Mouse (Mus musculus) midbrain, embryonic 12.5 days (tissue): ENCODE results near the gene Olfr571. TPM values are rescaled to one million over a fixed set of nuclear protein-coding genes. Genes with fewer than 3 reads are reported as not detected.

Experiments used
- ATAC-seq: fragments of 200-750 bp; cut with Nextera tagmentation; 2 replicates; pipeline ENCODE4 v1.8.0; 2017; ENCODE audit warnings: low read depth, moderate TSS enrichment, moderate library complexity; ENCODE audit not compliant: low FRiP score
- H3K27ac ChIP-seq: fragments of 300-500 bp; sonication (generic); replicated peaks from 2 replicates; pipeline ENCODE4 v1.5.1; 2016; ENCODE audit warnings: mild to moderate bottlenecking
- H3K27me3 ChIP-seq: fragments of 300-500 bp; sonication (generic); 2 replicates; pipeline ENCODE4 v1.6.1; 2016; ENCODE audit warnings: mild to moderate bottlenecking
- H3K36me3 ChIP-seq: fragments of 300-500 bp; sonication (generic); 2 replicates; pipeline ENCODE4 v1.6.1; 2016
- H3K4me1 ChIP-seq: fragments of 300-500 bp; sonication (generic); 2 replicates; pipeline ENCODE4 v1.6.1; 2016
- H3K4me2 ChIP-seq: fragments of 300-500 bp; sonication (generic); replicated peaks from 2 replicates; pipeline ENCODE4 v1.6.1; 2016; ENCODE audit warnings: mild to moderate bottlenecking, moderate library complexity
- H3K4me3 ChIP-seq: fragments of 300-500 bp; sonication (generic); 2 replicates; pipeline ENCODE4 v1.5.1; 2016; ENCODE audit warnings: mild to moderate bottlenecking
- H3K9ac ChIP-seq: fragments of 300-500 bp; sonication (generic); replicated peaks from 2 replicates; pipeline ENCODE4 v1.6.1; 2016; ENCODE audit warnings: mild to moderate bottlenecking, moderate library complexity
- H3K9me3 ChIP-seq: fragments of 300-500 bp; sonication (generic); 2 replicates; pipeline ENCODE4 v1.6.1; 2016; ENCODE audit warnings: mild to moderate bottlenecking
- WGBS: fragments of 180-500 bp; shearing (Covaris S2); methylation state at CpG from one replicate; pipeline ENCODE4 v1.1.7; 2016; 5-methylcytosine and 5-hydroxymethylcytosine counted together
- polyA plus RNA-seq: library from polyadenylated mRNA; unstranded; fragments of >200 nt; fragmentation: Nextera tagmentation; extraction: Ambion mirVana; gene quantifications from 2 replicates; pipeline ENCODE4 v1.2.1, GENCODE M21; 2016

The Olfr571 gene
- polyA plus RNA-seq, 1 experiment from 2014 or later, result not detected

- Histone ChIP-seq H3K4me3 (no peak overlapping the region), H3K9me3 (no peaks in the 10 kb centered on the region), H3K9ac (no peak overlapping the region), H3K4me1 (no peaks in the 10 kb centered on the region), H3K4me2 (no peak overlapping the region), H3K27ac (no peak overlapping the region), H3K27me3 (no peaks in the 10 kb centered on the region), H3K36me3 (no peaks in the 10 kb centered on the region)
- no peak for ATAC-seq
- 59% methylated on average over 1 of the region's 1 CpGs for WGBS
Measured at GRCm38 (mm10) chr7:102915261-102915660, 2.1 kb downstream of the Olfr571 start.

GRCm38 (mm10) chr7:102890782-102891181, 26.6 kb downstream of the Olfr571 start, which contains the start of gene Olfr569:
Olfr569 (minus strand) TSS chr7:102890882.
- no peak within 1 kb of the TSS for H3K4me2 ChIP-seq
- no peaks in the 10 kb centered on the region for H3K27me3 ChIP-seq
- H3K4me1 ChIP-seq, result no peaks in the 10 kb centered on the region
- no peak within 1 kb of the TSS for H3K27ac ChIP-seq
- H3K9me3 ChIP-seq, result no peaks in the 10 kb centered on the region
- 80% methylated on average over 3 of the region's 3 CpGs for WGBS
- ATAC-seq, result no peak
- H3K9ac ChIP-seq, result no peak within 1 kb of the TSS
- H3K4me3 ChIP-seq, result no peak within 1 kb of the TSS
- no peaks in the 10 kb centered on the region for H3K36me3 ChIP-seq

- H3K9ac ChIP-seq, result no peak within 1 kb of the TSS
- H3K4me1 ChIP-seq, result no peaks in the 10 kb centered on the region
- H3K9me3 ChIP-seq, result no peaks in the 10 kb centered on the region
- H3K27me3 ChIP-seq, result no peaks in the 10 kb centered on the region
- H3K4me2 ChIP-seq, result no peak within 1 kb of the TSS
- H3K36me3 ChIP-seq, result no peaks in the 10 kb centered on the region
- no peak for ATAC-seq
- H3K27ac ChIP-seq, result no peak within 1 kb of the TSS
- no peak within 1 kb of the TSS for H3K4me3 ChIP-seq
Measured at GRCm38 (mm10) chr7:102876822-102877221, 40.5 kb downstream of the Olfr571 start, which contains the start of gene Olfr568. Olfr568 (plus strand) TSS chr7:102877122.

GRCm38 (mm10) chr7:102858665-102859064, 58.7 kb downstream of the Olfr571 start, which contains the start of gene Olfr566:
Olfr566 (minus strand) TSS chr7:102858765.
- Histone ChIP-seq H3K36me3 (no peaks in the 10 kb centered on the region), H3K4me3 (no peak within 1 kb of the TSS), H3K4me1 (no peaks in the 10 kb centered on the region), H3K9me3 (no peaks in the 10 kb centered on the region), H3K27me3 (no peaks in the 10 kb centered on the region), H3K27ac (no peak within 1 kb of the TSS), H3K9ac (no peak within 1 kb of the TSS), H3K4me2 (no peak within 1 kb of the TSS)
- WGBS, result 73% methylated on average over 1 of the region's 1 CpGs
- ATAC-seq, result no peak

- Histone ChIP-seq H3K4me2 (no peak overlapping the region), H3K4me1 (no peaks in the 10 kb centered on the region), H3K9ac (no peak overlapping the region), H3K36me3 (no peaks in the 10 kb centered on the region), H3K4me3 (no peak overlapping the region), H3K9me3 (no peaks in the 10 kb centered on the region), H3K27ac (no peak overlapping the region), H3K27me3 (no peaks in the 10 kb centered on the region)
- no peak for ATAC-seq
Measured at GRCm38 (mm10) chr7:102855807-102856206, 61.5 kb downstream of the Olfr571 start.

Other genes with a start within 250 kb of the Olfr571 start
- 9.5 and 9.6 TPM in 2 replicates for gene Trim68, start 230.2 kb downstream of the Olfr571 start, polyA plus RNA-seq
- not detected in 2 replicates for gene Olfr557, start 221.6 kb downstream of the Olfr571 start, polyA plus RNA-seq
- not detected in 2 replicates for gene Olfr558, start 215.3 kb downstream of the Olfr571 start, polyA plus RNA-seq
- gene Olfr33, start 198.5 kb downstream of the Olfr571 start, polyA plus RNA-seq, result not detected in 2 replicates
- gene Olfr559, start 190.0 kb downstream of the Olfr571 start, polyA plus RNA-seq, result not detected in 2 replicates
- gene Olfr560, start 158.2 kb downstream of the Olfr571 start, polyA plus RNA-seq, result not detected in 2 replicates
- not detected in 2 replicates for gene Olfr78, start 158.1 kb downstream of the Olfr571 start, polyA plus RNA-seq
- gene Olfr561, start 146.3 kb downstream of the Olfr571 start, polyA plus RNA-seq, result not detected in 2 replicates
- gene Olfr564, start 114.1 kb downstream of the Olfr571 start, polyA plus RNA-seq, result not detected in 2 replicates
- gene Olfr566, start 58.8 kb downstream of the Olfr571 start, polyA plus RNA-seq, result not detected in 2 replicates
- not detected in 2 replicates for gene Olfr568, start 40.4 kb downstream of the Olfr571 start, polyA plus RNA-seq
- not detected in 2 replicates for gene Olfr569, start 26.7 kb downstream of the Olfr571 start, polyA plus RNA-seq
- not detected in 2 replicates for gene Olfr570, start 23.0 kb downstream of the Olfr571 start, polyA plus RNA-seq
- gene Olfr572, start 6.9 kb upstream of the Olfr571 start, polyA plus RNA-seq, result not detected in 2 replicates
- gene Olfr573-ps1, start 25.0 kb upstream of the Olfr571 start, polyA plus RNA-seq, result not detected in 2 replicates
- gene Olfr574, start 30.9 kb upstream of the Olfr571 start, polyA plus RNA-seq, result not detected in 2 replicates
- gene Olfr575, start 41.2 kb upstream of the Olfr571 start, polyA plus RNA-seq, result not detected in 2 replicates
- gene Olfr576, start 45.1 kb upstream of the Olfr571 start, polyA plus RNA-seq, result not detected in 2 replicates
- gene Olfr577, start 58.4 kb upstream of the Olfr571 start, polyA plus RNA-seq, result not detected in 2 replicates
- gene Olfr578, start 71.8 kb upstream of the Olfr571 start, polyA plus RNA-seq, result not detected in 2 replicates
- gene Olfr582, start 120.5 kb upstream of the Olfr571 start, polyA plus RNA-seq, result not detected in 2 replicates
- not detected in 2 replicates for gene Olfr583, start 133.8 kb upstream of the Olfr571 start, polyA plus RNA-seq
- not detected in 2 replicates for gene Olfr584, start 164.3 kb upstream of the Olfr571 start, polyA plus RNA-seq
- not detected in 2 replicates for gene Olfr585, start 180.2 kb upstream of the Olfr571 start, polyA plus RNA-seq
- not detected in 2 replicates for gene Olfr586, start 208.1 kb upstream of the Olfr571 start, polyA plus RNA-seq
- gene Olfr588-ps1, start 223.3 kb upstream of the Olfr571 start, polyA plus RNA-seq, result not detected in 2 replicates
- not detected in 2 replicates for gene Olfr589, start 238.8 kb upstream of the Olfr571 start, polyA plus RNA-seq